Mouse (Mus musculus): Measurements from ENCODE around the gene Pik3r3. TPM values are rescaled to one million over a fixed set of nuclear protein-coding genes. Genes with fewer than 3 reads are reported as not detected.
A peak's percentile ranks its signal among the peaks of the same experiment; 100 is the strongest.

Gene Pik3r3
- total RNA-seq (2014; fragmentation: Nextera tagmentation) (11.1 and 21.1 TPM in 2 replicates), total RNA-seq (2017) (24.7 and 25.4 TPM in 2 replicates), polyA plus RNA-seq (2012) (7.2 and 8.7 TPM in 2 replicates)

DNA sequence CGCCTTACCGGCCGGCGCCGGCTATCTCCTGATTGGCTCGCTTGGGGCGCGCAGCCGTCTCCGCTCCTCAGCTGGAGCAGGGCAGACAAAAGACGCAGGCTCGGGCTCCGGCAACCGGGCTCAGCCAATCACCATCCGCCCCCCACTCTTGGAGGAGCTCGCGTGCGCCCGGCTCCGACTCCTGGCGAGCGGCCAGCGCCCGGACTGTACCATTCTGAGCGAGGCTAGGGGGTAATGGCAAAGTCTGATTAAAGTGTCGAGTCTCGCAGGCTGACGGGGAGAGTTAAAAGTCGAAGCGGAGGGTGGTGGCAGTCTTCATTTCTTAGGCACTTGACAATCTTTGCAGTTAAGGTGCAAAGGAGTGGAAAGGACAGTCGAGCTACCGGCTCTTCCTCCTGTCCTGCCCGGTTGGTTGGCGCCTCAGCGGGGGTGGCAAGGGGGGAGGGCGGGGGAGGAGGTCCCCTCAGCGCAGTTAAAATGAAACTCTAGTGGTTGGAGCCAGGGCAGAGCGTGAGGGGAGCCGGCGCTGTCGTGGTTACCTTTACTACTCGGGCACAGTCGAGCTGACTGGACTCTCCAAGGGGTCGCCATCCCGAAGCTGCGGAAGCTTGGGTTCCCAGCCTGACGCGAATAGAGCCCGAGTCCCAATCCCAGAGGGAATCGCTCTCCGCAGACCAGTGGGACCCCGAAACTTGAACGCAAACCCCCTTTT, at the start of gene Pik3r3:
Pik3r3 (plus strand) TSS at position 479 of the 712 bp plus-strand sequence.
- Histone ChIP-seq H3K27me3 (ENCODE audit: insufficient read depth, low read length) (no peaks in the 10 kb centered on the region), H3K4me1 (ENCODE audit: insufficient read depth, low read depth, low read length) (peaks cover 24% of the 10 kb centered on the region), H3K36me3 (replicated peaks) (no peaks in the 10 kb centered on the region), H3K4me3 (ENCODE audit: low read depth, low read length) (peak within 1 kb of the TSS; percentile 76), H3K9me3 (replicated peaks) (no peaks in the 10 kb centered on the region)
- ATAC-seq (ENCODE audit: extremely low read depth, insufficient number of reproducible peaks, low FRiP score, poor library complexity, severe bottlenecking) (peak; percentile 97), DNase-seq (ENCODE audit: low spot score) (peak; percentile 99)
- TF ChIP-seq TAL1 (conservative IDR thresholded peaks at IDR 0.05; ENCODE audit: low read depth, low read length) (no peak), POLR2AphosphoS5 (IDR thresholded peaks at IDR 0.05; ENCODE audit: insufficient replicate concordance, low read depth, low read length) (peak; percentile 70; the same call in 1 of the 2 replicates)

DNA sequence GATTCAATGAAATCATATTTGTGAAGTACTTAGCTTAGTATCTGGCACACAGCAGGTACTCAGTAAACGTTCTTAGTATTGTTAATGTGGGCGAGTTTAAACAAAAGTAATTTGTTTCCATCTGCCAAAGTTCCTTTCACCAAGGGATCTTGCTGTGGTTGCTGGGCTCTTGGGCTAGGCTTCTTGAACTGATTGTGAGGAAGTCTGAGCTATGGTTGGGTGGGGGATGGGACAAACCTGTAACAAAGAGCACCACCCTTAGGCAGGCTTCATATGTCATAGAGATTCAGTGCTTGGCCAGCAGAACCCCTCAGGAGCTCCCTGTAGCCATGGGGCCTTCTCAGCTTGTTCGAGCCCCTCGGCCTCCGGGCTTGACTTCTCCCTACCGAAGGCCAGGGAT, 48.3 kb upstream of the Pik3r3 start, which contains the start of the genes 1700042G07Rik and Gm49337:
1700042G07Rik (plus strand) TSS at position 301 of the 400 bp plus-strand sequence.
Gm49337 (plus strand) TSS at position 313 of the 400 bp plus-strand sequence.
- TF ChIP-seq POLR2AphosphoS5 (IDR thresholded peaks at IDR 0.05; ENCODE audit: insufficient replicate concordance, low read depth, low read length): no peak
- no peak for TF ChIP-seq GATA1 (IDR thresholded peaks at IDR 0.05; ENCODE audit: borderline replicate concordance, low read length)
- TF ChIP-seq GATA2 (IDR thresholded peaks at IDR 0.05; ENCODE audit: borderline replicate concordance, low read depth, low read length): no peak
- no peak for TF ChIP-seq CTCF (IDR thresholded peaks at IDR 0.05; ENCODE audit: low read depth, low read length)
- TF ChIP-seq TAL1 (conservative IDR thresholded peaks at IDR 0.05; ENCODE audit: low read depth, low read length): no peak

DNA sequence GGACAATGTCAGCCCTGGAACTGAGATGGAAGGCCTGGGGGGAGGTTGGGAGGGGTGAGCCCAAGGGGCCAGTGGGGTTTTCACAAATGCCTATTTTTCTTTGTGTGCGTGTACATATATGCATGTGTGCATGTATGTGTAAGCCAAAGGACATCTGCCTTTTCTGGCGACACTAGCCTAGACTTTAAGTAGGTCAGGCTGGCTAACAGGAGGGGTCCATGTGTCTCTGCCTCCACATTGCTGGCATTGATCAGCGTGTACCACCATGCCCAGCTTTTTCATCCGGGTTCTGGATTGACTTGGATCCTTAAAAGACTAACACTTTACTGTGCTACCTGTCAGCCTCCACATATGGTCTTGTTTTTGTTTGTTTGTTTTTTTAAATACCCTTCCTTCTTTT, 47.7 kb upstream of the Pik3r3 start:
- Histone ChIP-seq H3K36me3 (replicated peaks) (no peaks in the 10 kb centered on the region), H3K4me3 (ENCODE audit: low read depth, low read length) (no peak overlapping the region), H3K4me1 (ENCODE audit: insufficient read depth, low read depth, low read length) (peaks cover 55% of the 10 kb centered on the region), H3K9me3 (replicated peaks) (no peaks in the 10 kb centered on the region), H3K27me3 (ENCODE audit: insufficient read depth, low read length) (peaks cover 13% of the 10 kb centered on the region)
- no peak for DNase-seq (ENCODE audit: low spot score)
- no peak for ATAC-seq (ENCODE audit: extremely low read depth, insufficient number of reproducible peaks, low FRiP score, poor library complexity, severe bottlenecking)
- TF ChIP-seq POLR2AphosphoS5 (IDR thresholded peaks at IDR 0.05; ENCODE audit: insufficient replicate concordance, low read depth, low read length) (no peak), TAL1 (conservative IDR thresholded peaks at IDR 0.05; ENCODE audit: low read depth, low read length) (no peak), GATA2 (IDR thresholded peaks at IDR 0.05; ENCODE audit: borderline replicate concordance, low read depth, low read length) (no peak), CTCF (IDR thresholded peaks at IDR 0.05; ENCODE audit: low read depth, low read length) (no peak), GATA1 (IDR thresholded peaks at IDR 0.05; ENCODE audit: borderline replicate concordance, low read length) (no peak)

More for the DNA sequence above, 48.3 kb upstream of the Pik3r3 start, which contains the start of the genes 1700042G07Rik and Gm49337:
- ATAC-seq (ENCODE audit: extremely low read depth, insufficient number of reproducible peaks, low FRiP score, poor library complexity, severe bottlenecking) (no peak), DNase-seq (ENCODE audit: low spot score) (no peak)
- no peak within 1 kb of the TSS for H3K4me3 ChIP-seq (ENCODE audit: low read depth, low read length)
- no peaks in the 10 kb centered on the region for H3K36me3 ChIP-seq (replicated peaks)
- peaks cover 13% of the 10 kb centered on the region for H3K27me3 ChIP-seq (ENCODE audit: insufficient read depth, low read length)
- H3K4me1 ChIP-seq (ENCODE audit: insufficient read depth, low read depth, low read length): peaks cover 57% of the 10 kb centered on the region
- H3K9me3 ChIP-seq (replicated peaks): no peaks in the 10 kb centered on the region

DNA sequence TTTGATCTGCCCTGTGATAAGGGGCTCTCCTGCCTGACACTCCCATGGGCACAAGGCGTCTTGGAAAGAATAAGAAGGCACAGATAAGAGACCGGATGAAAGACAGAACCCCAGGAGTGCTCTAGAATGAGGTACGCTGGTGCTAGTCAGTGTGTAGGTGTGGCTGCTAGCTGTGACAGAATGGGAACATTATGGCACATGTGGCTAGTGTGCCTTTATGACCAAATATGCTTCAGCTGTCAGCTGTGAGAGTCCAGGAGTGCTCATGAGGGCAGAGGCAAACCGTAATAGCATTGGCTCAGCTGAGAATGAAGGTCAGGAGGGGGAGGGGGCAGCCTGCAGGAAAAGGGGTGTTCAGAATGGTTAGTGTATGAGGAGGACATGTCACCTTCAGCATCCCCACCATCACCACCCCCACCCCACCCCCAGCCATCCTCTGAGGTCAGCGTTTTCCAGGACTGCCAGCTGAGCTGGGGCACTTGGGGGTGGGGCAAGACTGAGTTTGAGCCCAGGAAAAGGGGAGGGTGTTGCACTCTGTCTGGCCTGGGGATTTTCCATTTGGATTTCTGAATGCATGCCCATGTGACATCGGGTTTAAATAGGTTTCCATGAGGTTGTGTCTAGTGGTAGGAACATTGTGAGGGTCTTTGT, 46.8 kb upstream of the Pik3r3 start:
- Histone ChIP-seq H3K27me3 (ENCODE audit: insufficient read depth, low read length) (peaks cover 15% of the 10 kb centered on the region), H3K4me3 (ENCODE audit: low read depth, low read length) (no peak overlapping the region)
- TF ChIP-seq GATA2 (IDR thresholded peaks at IDR 0.05; ENCODE audit: borderline replicate concordance, low read depth, low read length) (no peak), CTCF (IDR thresholded peaks at IDR 0.05; ENCODE audit: low read depth, low read length) (no peak), TAL1 (conservative IDR thresholded peaks at IDR 0.05; ENCODE audit: low read depth, low read length) (no peak), GATA1 (IDR thresholded peaks at IDR 0.05; ENCODE audit: borderline replicate concordance, low read length) (no peak), POLR2AphosphoS5 (IDR thresholded peaks at IDR 0.05; ENCODE audit: insufficient replicate concordance, low read depth, low read length) (no peak)

DNA sequence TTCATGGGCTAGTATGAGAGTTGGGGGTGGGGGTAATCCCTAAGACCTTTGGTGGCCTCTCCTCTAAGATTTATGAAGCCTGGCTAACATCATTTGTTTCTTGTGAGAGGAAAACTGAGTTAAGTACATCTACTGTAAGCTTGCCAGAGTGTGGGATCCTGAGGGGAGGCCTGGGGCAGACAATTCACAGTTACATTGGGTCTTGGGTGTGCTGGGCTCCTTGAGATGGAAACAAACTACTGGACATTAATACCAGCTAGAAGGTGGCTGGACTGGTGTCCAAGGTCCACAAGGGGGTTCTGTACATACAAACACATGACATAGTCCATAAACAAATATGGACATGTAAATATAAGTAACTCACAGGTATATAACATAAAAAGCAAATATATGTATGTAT, 46.3 kb upstream of the Pik3r3 start:
- no peak for TF ChIP-seq CTCF (IDR thresholded peaks at IDR 0.05; ENCODE audit: low read depth, low read length)
- no peak for TF ChIP-seq POLR2AphosphoS5 (IDR thresholded peaks at IDR 0.05; ENCODE audit: insufficient replicate concordance, low read depth, low read length)
- TF ChIP-seq GATA2 (IDR thresholded peaks at IDR 0.05; ENCODE audit: borderline replicate concordance, low read depth, low read length): no peak
- no peak for TF ChIP-seq GATA1 (IDR thresholded peaks at IDR 0.05; ENCODE audit: borderline replicate concordance, low read length)
- no peak for TF ChIP-seq TAL1 (conservative IDR thresholded peaks at IDR 0.05; ENCODE audit: low read depth, low read length)
- peaks cover 55% of the 10 kb centered on the region for H3K4me1 ChIP-seq (ENCODE audit: insufficient read depth, low read depth, low read length)
- ATAC-seq (ENCODE audit: extremely low read depth, insufficient number of reproducible peaks, low FRiP score, poor library complexity, severe bottlenecking) (no peak), DNase-seq (ENCODE audit: low spot score) (no peak)
- H3K27me3 ChIP-seq (ENCODE audit: insufficient read depth, low read length): peaks cover 19% of the 10 kb centered on the region
- H3K36me3 ChIP-seq (replicated peaks): no peaks in the 10 kb centered on the region
- H3K4me3 ChIP-seq (ENCODE audit: low read depth, low read length): no peak overlapping the region
- H3K9me3 ChIP-seq (replicated peaks): no peaks in the 10 kb centered on the region

More for the DNA sequence above, 46.8 kb upstream of the Pik3r3 start:
- DNase-seq (ENCODE audit: low spot score) (no peak), ATAC-seq (ENCODE audit: extremely low read depth, insufficient number of reproducible peaks, low FRiP score, poor library complexity, severe bottlenecking) (no peak)
- no peaks in the 10 kb centered on the region for H3K9me3 ChIP-seq (replicated peaks)
- no peaks in the 10 kb centered on the region for H3K36me3 ChIP-seq (replicated peaks)
- peaks cover 53% of the 10 kb centered on the region for H3K4me1 ChIP-seq (ENCODE audit: insufficient read depth, low read depth, low read length)
